Mouse (Mus musculus) gastrocnemius, postnatal 36 days (tissue): Measurements from ENCODE around the gene Npr2. TPM values are rescaled to one million over a fixed set of nuclear protein-coding genes. Genes with fewer than 3 reads are reported as not detected.
"Not testable (repeated sequence)": the region's sequence is repeated elsewhere in the genome, so short reads cannot be mapped to it uniquely, and the experiment has no call there.

Source experiments
- DNase-seq, 2 experiments: peaks; one replicate each; pipeline ENCODE4 v3.0.0; 2022
- intact Hi-C: fragments of 180-260 bp; cut with DNase I; formaldehyde crosslinking; loops from one replicate; pipeline ENCODE4 v1.15.1; 2025
- long read RNA-seq, 2 experiments: library from polyadenylated mRNA; stranded (forward); transcript quantifications; one replicate each; pipeline ENCODE4 v2.0.0; 2021
- total RNA-seq, 2 experiments: library from RNA; stranded (reverse); gene quantifications; 2 replicates each; pipeline ENCODE4 v1.2.3; 2021

Gene Npr2
- 10 to 100 TPM; 28.1 to 38.4 TPM for total RNA-seq
- long read RNA-seq, experiment 1, partial matches to known transcripts, result 7 of 11 reads
- long read RNA-seq, experiment 1, other reads (novel, unspliced or antisense), result 0 of 11 reads
- long read RNA-seq, experiment 2, transcript Npr2-201 (22 exons, 3,660 nt), result major isoform, 8 of 22 reads
- long read RNA-seq, experiment 2, partial matches to known transcripts, result 8 of 22 reads
- long read RNA-seq, experiment 2, other reads (novel, unspliced or antisense), result 6 of 22 reads

GRCm38 (mm10) chr4:43631046-43631955, at the start of gene Npr2:
TSS of gene Npr2 (plus strand) at chr4:43631935.
- DNase-seq, result peak; percentile 45 to 62
- intact Hi-C loops, result loop anchor here (10.0 kb wide), 1 partner anchor 234 kb away; no protein-coding TSS in a partner anchor

GRCm38 (mm10) chr4:43582241-43582640, 49.5 kb upstream of the Npr2 start:
- DNase-seq, result no peak
- intact Hi-C loops, result no loop called here

GRCm38 (mm10) chr4:43583421-43583820, 48.3 kb upstream of the Npr2 start:
- DNase-seq, result no peak
- intact Hi-C loops, result no loop called here

GRCm38 (mm10) chr4:43584444-43585416, 47.0 kb upstream of the Npr2 start, which contains the start of gene Msmp:
TSS of gene Msmp (minus strand) at chr4:43584494.
- intact Hi-C loops, result no loop called here
- DNase-seq, result no peak

- intact Hi-C loops, result no loop called here
- no peak for DNase-seq
These were observed 46.1 kb upstream of the Npr2 start for GRCm38 (mm10) chr4:43585682-43586081.

GRCm38 (mm10) chr4:43586411-43586810, 45.3 kb upstream of the Npr2 start:
- intact Hi-C loops, result no loop called here
- DNase-seq, result peak in 1 of 2 experiments; percentile 39

- no peak for DNase-seq
These were observed 44.1 kb upstream of the Npr2 start for GRCm38 (mm10) chr4:43587681-43588080.

GRCm38 (mm10) chr4:43591543-43591942, 40.2 kb upstream of the Npr2 start:
- intact Hi-C loops, result no loop called here

More at GRCm38 (mm10) chr4:43587681-43588080, 44.1 kb upstream of the Npr2 start:
- intact Hi-C loops, result no loop called here

GRCm38 (mm10) chr4:43591961-43592360, 39.8 kb upstream of the Npr2 start:
- intact Hi-C loops, result no loop called here
- no peak for DNase-seq

More at GRCm38 (mm10) chr4:43591543-43591942, 40.2 kb upstream of the Npr2 start:
- no peak for DNase-seq

- intact Hi-C loops, result no loop called here
- DNase-seq, result no peak
These were observed 38.3 kb upstream of the Npr2 start for GRCm38 (mm10) chr4:43593453-43593852.

- intact Hi-C loops, DNase-seq: not testable (repeated sequence)
These were observed 35.1 kb upstream of the Npr2 start for GRCm38 (mm10) chr4:43596597-43596996.

- no peak for DNase-seq
- intact Hi-C loops, result no loop called here
These were observed 33.5 kb upstream of the Npr2 start for GRCm38 (mm10) chr4:43598200-43598599.

- no peak for DNase-seq
- intact Hi-C loops, result no loop called here
These were observed 32.9 kb upstream of the Npr2 start for GRCm38 (mm10) chr4:43598650-43599380.

GRCm38 (mm10) chr4:43600195-43600934, 31.4 kb upstream of the Npr2 start:
- intact Hi-C loops, result no loop called here
- no peak for DNase-seq

- no peak for DNase-seq
- intact Hi-C loops, result no loop called here
These were observed 27.6 kb upstream of the Npr2 start for GRCm38 (mm10) chr4:43604099-43604498.

- no peak for DNase-seq
- intact Hi-C loops, result no loop called here
These were observed 26.7 kb upstream of the Npr2 start for GRCm38 (mm10) chr4:43604751-43605685.

- no peak for DNase-seq
- intact Hi-C loops, result no loop called here
These were observed 19.2 kb upstream of the Npr2 start for GRCm38 (mm10) chr4:43612534-43612933.
